Mouse (Mus musculus) heart, embryonic 14.5 days (tissue): ENCODE data around the gene Kxd1. TPM values are rescaled to one million over a fixed set of nuclear protein-coding genes. Genes with fewer than 3 reads are reported as not detected.

Source experiments
- ATAC-seq: fragments of 200-750 bp; cut with Nextera tagmentation; 2 replicates; pipeline ENCODE4 v1.8.0; 2017; ENCODE audit warnings: low read depth, moderate TSS enrichment; ENCODE audit not compliant: insufficient number of reproducible peaks, insufficient read depth, low FRiP score
- H3K27ac ChIP-seq, 2 experiments: fragments of 200-500 bp in 1 of 2; fragments of 300-500 bp in 1 of 2; sonication (generic) in 1 of 2; replicated peaks in 1 of 2; 2 replicates each; pipeline ENCODE4 v1.5.1; 2012 to 2014; ENCODE audit warnings: low read depth in 2 of 2, low read length in 2 of 2, control low read depth in 1 of 2, mild to moderate bottlenecking in 1 of 2, mixed read lengths in 1 of 2; ENCODE audit not compliant: control insufficient read depth in 1 of 2, insufficient read depth in 1 of 2
- H3K27me3 ChIP-seq: fragments of 300-500 bp; sonication (generic); 2 replicates; pipeline ENCODE4 v1.6.1; 2014; ENCODE audit warnings: mild to moderate bottlenecking, low read length, control low read depth; ENCODE audit not compliant: control insufficient read depth, insufficient read depth
- H3K36me3 ChIP-seq: fragments of 300-500 bp; sonication (generic); 2 replicates; pipeline ENCODE4 v1.6.1; 2014; ENCODE audit warnings: mild to moderate bottlenecking, control low read depth, low read length, mixed read lengths; ENCODE audit not compliant: control insufficient read depth, insufficient read depth
- H3K4me1 ChIP-seq, 2 experiments: fragments of 200-500 bp in 1 of 2; fragments of 300-500 bp in 1 of 2; sonication (generic) in 1 of 2; 2 replicates each; pipeline ENCODE4 v1.6.1; 2012 to 2014; ENCODE audit warnings: low read length in 2 of 2, control low read depth in 1 of 2, mixed read lengths in 1 of 2; ENCODE audit not compliant: control insufficient read depth in 2 of 2, insufficient read depth in 2 of 2
- H3K4me2 ChIP-seq: fragments of 300-500 bp; sonication (generic); 2 replicates; pipeline ENCODE4 v1.6.1; 2014; ENCODE audit warnings: mild to moderate bottlenecking, low read length
- H3K4me3 ChIP-seq, 2 experiments: fragments of 200-500 bp in 1 of 2; fragments of 300-500 bp in 1 of 2; sonication (generic) in 1 of 2; 2 replicates each; pipeline ENCODE4 v1.5.1; 2012 to 2014; ENCODE audit warnings: low read length in 2 of 2, mild to moderate bottlenecking in 2 of 2, control low read depth in 1 of 2, low read depth in 1 of 2, moderate library complexity in 1 of 2; ENCODE audit not compliant: control insufficient read depth in 1 of 2, insufficient read depth in 1 of 2
- H3K9ac ChIP-seq: fragments of 300-500 bp; sonication (generic); 2 replicates; pipeline ENCODE4 v1.6.1; 2014; ENCODE audit warnings: mild to moderate bottlenecking, low read length
- H3K9me3 ChIP-seq: fragments of 300-500 bp; sonication (generic); 2 replicates; pipeline ENCODE4 v1.6.1; 2016; ENCODE audit warnings: low read length, control low read depth; ENCODE audit not compliant: control insufficient read depth
- WGBS: fragments of 180-500 bp; shearing (Covaris S2); extraction: QIAGEN DNeasy Blood & Tissue Kit; methylation state at CpG from one replicate; pipeline ENCODE4 v1.1.7; 2014; 5-methylcytosine and 5-hydroxymethylcytosine counted together
- polyA plus RNA-seq: library from polyadenylated mRNA; unstranded; fragments of >200 nt; fragmentation: Nextera tagmentation; extraction: Ambion mirVana; gene quantifications from 2 replicates; pipeline ENCODE4 v1.2.1, GENCODE M21; 2014

Kxd1 gene
- polyA plus RNA-seq, 1 experiment from 2014 or later: 85.7 TPM

- no peaks in the 10 kb centered on the region for H3K27me3 ChIP-seq
- H3K4me1 ChIP-seq: peaks cover 2 to 18% of the 10 kb centered on the region in 2 experiments; a peak in 3 of 4 replicates
- ATAC-seq: no peak
- peaks cover 46% of the 10 kb centered on the region for H3K36me3 ChIP-seq
- no peak overlapping the region for H3K27ac ChIP-seq
- 64% methylated on average over 5 of the region's 5 CpGs for WGBS
- H3K4me2 ChIP-seq: no peak overlapping the region
- no peaks in the 10 kb centered on the region for H3K9me3 ChIP-seq
- no peak overlapping the region for H3K4me3 ChIP-seq
- peak overlapping the region; percentile 30; the same call in 1 of the 2 replicates for H3K9ac ChIP-seq
These were observed 1.5 kb upstream of the Kxd1 start for GRCm38 (mm10) chr8:70529299-70529698.

GRCm38 (mm10) chr8:70528182-70528797, 534 bp upstream of the Kxd1 start:
- Histone ChIP-seq H3K4me3 (peak overlapping the region; percentile 70 to 92), H3K36me3 (peaks cover 36% of the 10 kb centered on the region), H3K4me2 (peak overlapping the region; percentile 88), H3K27ac (peak overlapping the region; percentile 18 to 90), H3K9ac (peak overlapping the region; percentile 96), H3K27me3 (no peaks in the 10 kb centered on the region), H3K4me1 (peaks cover 4 to 21% of the 10 kb centered on the region in 2 experiments; a peak in 3 of 4 replicates), H3K9me3 (no peaks in the 10 kb centered on the region)
- no peak for ATAC-seq
- WGBS: 18% methylated on average over 13 of the region's 13 CpGs

GRCm38 (mm10) chr8:70527111-70527511, 645 bp downstream of the Kxd1 start:
- Histone ChIP-seq H3K4me1 (peaks cover 4 to 21% of the 10 kb centered on the region in 2 experiments), H3K36me3 (peaks cover 26% of the 10 kb centered on the region), H3K27ac (peak overlapping the region in 1 of 2 experiments; percentile 90; a peak in 1 of 4 replicates), H3K4me2 (peak overlapping the region; percentile 83), H3K4me3 (peak overlapping the region; percentile 70 to 92), H3K27me3 (no peaks in the 10 kb centered on the region), H3K9me3 (no peaks in the 10 kb centered on the region), H3K9ac (peak overlapping the region; percentile 96)
- 2% methylated on average over 8 of the region's 8 CpGs for WGBS
- ATAC-seq: no peak

GRCm38 (mm10) chr8:70522592-70523403, 5.0 kb downstream of the Kxd1 start:
- H3K4me3 ChIP-seq: peak overlapping the region; percentile 86
- H3K36me3 ChIP-seq: peaks cover 24% of the 10 kb centered on the region
- under 1% methylated on average over 49 of the region's 51 CpGs for whole genome bisulfite sequencing
- ATAC-seq: peak; percentile 78
- H3K9ac ChIP-seq: peak overlapping the region; percentile 90
- H3K27me3 ChIP-seq: no peaks in the 10 kb centered on the region
- H3K4me2 ChIP-seq: peak overlapping the region; percentile 72
- H3K9me3 ChIP-seq: no peaks in the 10 kb centered on the region
- peaks cover 2 to 8% of the 10 kb centered on the region in 2 experiments; a peak in 3 of 4 replicates for H3K4me1 ChIP-seq
- H3K27ac ChIP-seq: peak overlapping the region; percentile 86 to 87

- 52% methylated on average over 2 of the region's 2 CpGs for WGBS
- H3K9me3 ChIP-seq: no peaks in the 10 kb centered on the region
These were observed 8.2 kb downstream of the Kxd1 start for GRCm38 (mm10) chr8:70519606-70520005.

GRCm38 (mm10) chr8:70519043-70519442, 8.7 kb downstream of the Kxd1 start:
- H3K36me3 ChIP-seq: peaks cover 52% of the 10 kb centered on the region
- H3K27me3 ChIP-seq: no peaks in the 10 kb centered on the region
- H3K27ac ChIP-seq: no peak overlapping the region
- no peak overlapping the region for H3K9ac ChIP-seq
- ATAC-seq: no peak
- peaks cover 2 to 3% of the 10 kb centered on the region in 2 experiments; a peak in 2 of 4 replicates for H3K4me1 ChIP-seq
- H3K4me3 ChIP-seq: no peak overlapping the region
- WGBS: 87% methylated on average over 6 of the region's 6 CpGs
- H3K9me3 ChIP-seq: no peaks in the 10 kb centered on the region
- H3K4me2 ChIP-seq: no peak overlapping the region

More at GRCm38 (mm10) chr8:70519606-70520005, 8.2 kb downstream of the Kxd1 start:
- Histone ChIP-seq H3K27me3 (no peaks in the 10 kb centered on the region), H3K4me3 (no peak overlapping the region), H3K36me3 (peaks cover 48% of the 10 kb centered on the region), H3K9ac (no peak overlapping the region), H3K27ac (no peak overlapping the region), H3K4me2 (no peak overlapping the region), H3K4me1 (peaks cover 2 to 3% of the 10 kb centered on the region in 2 experiments; a peak in 2 of 4 replicates)
- no peak for ATAC-seq

- H3K4me3 ChIP-seq: no peak overlapping the region
- no peak overlapping the region for H3K4me2 ChIP-seq
- H3K27ac ChIP-seq: no peak overlapping the region
- H3K27me3 ChIP-seq: no peaks in the 10 kb centered on the region
- H3K9ac ChIP-seq: no peak overlapping the region
- 78% methylated on average over 10 of the region's 10 CpGs for WGBS
- no peak for ATAC-seq
- H3K4me1 ChIP-seq: peaks cover 0 to 7% of the 10 kb centered on the region in 2 experiments
- H3K9me3 ChIP-seq: no peaks in the 10 kb centered on the region
- H3K36me3 ChIP-seq: peaks cover 62% of the 10 kb centered on the region
These were observed 9.7 kb downstream of the Kxd1 start for GRCm38 (mm10) chr8:70517940-70518643.
